Mouse (Mus musculus): ENCODE results near the gene Crb3. TPM values are rescaled to one million over a fixed set of nuclear protein-coding genes. Genes with fewer than 3 reads are reported as not detected.

Crb3 gene
- polyA plus RNA-seq, 1 experiment from 2014 or later: 7.3 TPM

- no peak for ATAC-seq (ENCODE audit: insufficient number of reproducible peaks, insufficient read depth, low FRiP score, low TSS enrichment, low read depth)
- Histone ChIP-seq H3K27ac (no peak overlapping the region), H3K9ac (no peak overlapping the region), H3K4me2 (no peak overlapping the region), H3K27me3 (no peaks in the 10 kb centered on the region), H3K4me3 (no peak overlapping the region), H3K4me1 (peaks cover 16% of the 10 kb centered on the region), H3K9me3 (no peaks in the 10 kb centered on the region), H3K36me3 (no peaks in the 10 kb centered on the region)
- WGBS: 54% methylated on average over 5 of the region's 5 CpGs
Measured at GRCm38 (mm10) chr17:57108666-57109171, 49.8 kb downstream of the Crb3 start.

DNA sequence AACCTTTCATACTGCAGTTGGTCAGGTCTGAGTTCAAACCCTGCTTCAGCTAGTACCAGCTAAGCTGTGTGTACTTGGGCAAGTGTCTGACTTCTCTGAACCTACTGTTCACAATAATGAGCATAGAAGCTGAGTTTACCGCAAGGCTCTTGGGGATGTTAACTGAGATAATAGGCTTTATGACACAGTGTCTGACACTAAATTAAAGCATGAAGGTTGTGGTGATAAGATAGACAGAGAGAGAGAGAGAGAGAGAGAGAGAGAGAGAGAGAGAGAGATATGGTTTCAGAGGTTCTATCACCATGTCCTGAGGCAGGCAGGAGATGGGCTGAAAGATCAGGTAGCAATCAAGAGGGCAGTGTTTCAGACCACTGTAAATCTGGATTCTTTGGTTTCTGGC lies 51.1 kb downstream of the Crb3 start:
- no peak overlapping the region for H3K9ac ChIP-seq
- peaks cover 8% of the 10 kb centered on the region; the same call in 1 of the 2 replicates for H3K4me1 ChIP-seq
- H3K9me3 ChIP-seq: no peaks in the 10 kb centered on the region
- H3K27ac ChIP-seq: no peak overlapping the region
- H3K4me2 ChIP-seq: no peak overlapping the region
- no peaks in the 10 kb centered on the region for H3K27me3 ChIP-seq
- no peaks in the 10 kb centered on the region for H3K36me3 ChIP-seq
- ATAC-seq (ENCODE audit: insufficient number of reproducible peaks, insufficient read depth, low FRiP score, low TSS enrichment, low read depth): no peak
- H3K4me3 ChIP-seq: no peak overlapping the region
- WGBS: 86% methylated on average over 1 of the region's 1 CpGs

- no peak for ATAC-seq (ENCODE audit: insufficient number of reproducible peaks, insufficient read depth, low FRiP score, low TSS enrichment, low read depth)
- Histone ChIP-seq H3K27ac (no peak overlapping the region), H3K4me2 (no peak overlapping the region), H3K9ac (no peak overlapping the region), H3K4me1 (no peaks in the 10 kb centered on the region), H3K4me3 (no peak overlapping the region), H3K27me3 (no peaks in the 10 kb centered on the region; the same call in 1 of the 2 replicates), H3K36me3 (no peaks in the 10 kb centered on the region), H3K9me3 (no peaks in the 10 kb centered on the region)
- 85% methylated on average over 10 of the region's 10 CpGs for WGBS
Measured at GRCm38 (mm10) chr17:57112768-57113474, 54.0 kb downstream of the Crb3 start.

Other genes starting within 250 kb of the Crb3 start
- gene Rfx2, start 228.1 kb upstream of the Crb3 start, polyA plus RNA-seq (2015; fragmentation: Nextera tagmentation; extraction: Ambion mirVana): 4.5 and 5.2 TPM in 2 replicates
- not detected in 2 replicates for gene Acsbg2, start 184.7 kb upstream of the Crb3 start, polyA plus RNA-seq (2015; fragmentation: Nextera tagmentation; extraction: Ambion mirVana)
- 0.34 and 0.42 TPM in 2 replicates for gene 1700061G19Rik, start 183.6 kb upstream of the Crb3 start, polyA plus RNA-seq (2015; fragmentation: Nextera tagmentation; extraction: Ambion mirVana)
- 65.4 and 71.0 TPM in 2 replicates for gene Mllt1, start 123.7 kb upstream of the Crb3 start, polyA plus RNA-seq (2015; fragmentation: Nextera tagmentation; extraction: Ambion mirVana)
- gene Acer1, start 77.0 kb upstream of the Crb3 start, polyA plus RNA-seq (2015; fragmentation: Nextera tagmentation; extraction: Ambion mirVana): 0.17 and 0.25 TPM in 2 replicates
- 149 and 160 TPM in 2 replicates for gene Clpp, start 68.8 kb upstream of the Crb3 start, polyA plus RNA-seq (2015; fragmentation: Nextera tagmentation; extraction: Ambion mirVana)
- 36.2 and 42.0 TPM in 2 replicates for gene Alkbh7, start 61.8 kb upstream of the Crb3 start, polyA plus RNA-seq (2015; fragmentation: Nextera tagmentation; extraction: Ambion mirVana)
- 0.87 TPM in 1 of 2 replicates, not detected in the other for gene Pspn, start 59.1 kb upstream of the Crb3 start, polyA plus RNA-seq (2015; fragmentation: Nextera tagmentation; extraction: Ambion mirVana)
- 65.5 and 71.3 TPM in 2 replicates for gene Gtf2f1, start 47.8 kb upstream of the Crb3 start, polyA plus RNA-seq (2015; fragmentation: Nextera tagmentation; extraction: Ambion mirVana)
- 0.24 and 0.59 TPM in 2 replicates for gene Gm17949, start 47.6 kb upstream of the Crb3 start, polyA plus RNA-seq (2015; fragmentation: Nextera tagmentation; extraction: Ambion mirVana)
- gene Khsrp, start 27.6 kb upstream of the Crb3 start, polyA plus RNA-seq (2015; fragmentation: Nextera tagmentation; extraction: Ambion mirVana): 45.7 and 49.8 TPM in 2 replicates
- not detected in 2 replicates for gene Slc25a41, start 17.5 kb upstream of the Crb3 start, polyA plus RNA-seq (2015; fragmentation: Nextera tagmentation; extraction: Ambion mirVana)
- gene Slc25a23, start 758 bp downstream of the Crb3 start, polyA plus RNA-seq (2015; fragmentation: Nextera tagmentation; extraction: Ambion mirVana): 9.1 TPM in 2 replicates
- 1.6 and 2.4 TPM in 2 replicates for gene Dennd1c, start 19.4 kb downstream of the Crb3 start, polyA plus RNA-seq (2015; fragmentation: Nextera tagmentation; extraction: Ambion mirVana)
- 9.4 and 10.3 TPM in 2 replicates for gene Tubb4a, start 28.7 kb downstream of the Crb3 start, polyA plus RNA-seq (2015; fragmentation: Nextera tagmentation; extraction: Ambion mirVana)
- gene Tnfsf9, start 46.2 kb downstream of the Crb3 start, polyA plus RNA-seq (2015; fragmentation: Nextera tagmentation; extraction: Ambion mirVana): 7.9 and 8.2 TPM in 2 replicates
- not detected in 2 replicates for gene Cd70, start 90.7 kb downstream of the Crb3 start, polyA plus RNA-seq (2015; fragmentation: Nextera tagmentation; extraction: Ambion mirVana)
- gene Tnfsf14, start 135.1 kb downstream of the Crb3 start, polyA plus RNA-seq (2015; fragmentation: Nextera tagmentation; extraction: Ambion mirVana): 0.18 TPM in 1 of 2 replicates, not detected in the other
- 0.13 and 4.8 TPM in 2 replicates for gene C3, start 169.0 kb downstream of the Crb3 start, polyA plus RNA-seq (2015; fragmentation: Nextera tagmentation; extraction: Ambion mirVana)
- gene Gpr108, start 189.3 kb downstream of the Crb3 start, polyA plus RNA-seq (2015; fragmentation: Nextera tagmentation; extraction: Ambion mirVana): 31.6 and 33.1 TPM in 2 replicates
- 38.1 and 41.5 TPM in 2 replicates for gene Trip10, start 190.3 kb downstream of the Crb3 start, polyA plus RNA-seq (2015; fragmentation: Nextera tagmentation; extraction: Ambion mirVana)
- 2.6 and 2.9 TPM in 2 replicates for gene Vav1, start 220.0 kb downstream of the Crb3 start, polyA plus RNA-seq (2015; fragmentation: Nextera tagmentation; extraction: Ambion mirVana)